In genomic region chr7:81567396-81567795, GRCm38 (mm10) we compare ENCODE assay signal across 14 mouse cellular contexts. TPM values are rescaled to one million over a fixed set of nuclear protein-coding genes. Genes with fewer than 3 reads are reported as not detected.
"Had no signal": no experiment of that assay in that cellular context is flagged by ENCODE, and none has a peak within 500 bp of the region (broad histone marks: within the 10 kb centered on the region; RNA-seq: fewer than 3 reads in every experiment).

No protein-coding gene starts in this region.

- H3K9me3 ChIP-seq: liver, embryonic 12.5 days; lung, embryonic 15.5 days; midbrain, embryonic 12.5 days; neural tube, embryonic 15.5 days had no signal

- H3K27me3 ChIP-seq: liver, embryonic 12.5 days; lung, embryonic 15.5 days; midbrain, embryonic 12.5 days; neural tube, embryonic 15.5 days had no signal

- H3K4me3 ChIP-seq: layer of hippocampus, adult 2 months; liver, embryonic 12.5 days; lung, embryonic 15.5 days; midbrain, embryonic 12.5 days; neural tube, embryonic 15.5 days had no signal

- H3K27ac ChIP-seq: layer of hippocampus, adult 2 months; liver, embryonic 12.5 days; lung, embryonic 15.5 days; midbrain, embryonic 12.5 days; neural tube, embryonic 15.5 days had no signal

- H3K4me2 ChIP-seq: liver, embryonic 12.5 days; lung, embryonic 15.5 days; midbrain, embryonic 12.5 days; neural tube, embryonic 15.5 days had no signal

- H3K9ac ChIP-seq: liver, embryonic 12.5 days; lung, embryonic 15.5 days; midbrain, embryonic 12.5 days; neural tube, embryonic 15.5 days had no signal

- H3K36me3 ChIP-seq: liver, embryonic 12.5 days; lung, embryonic 15.5 days; midbrain, embryonic 12.5 days; neural tube, embryonic 15.5 days had no signal

- ATAC-seq: liver, embryonic 12.5 days had no signal

- DNase-seq: kidney, postnatal 10 days; kidney, postnatal 4 days; left cerebral cortex, postnatal 4 days; lung, postnatal 14 days; right cerebral cortex, adult 18-20 months; right cerebral cortex, postnatal 25 days; thymus, adult 18-20 months; thymus, postnatal 14 days had no signal

RNA-seq across cellular contexts. Expression of gene Fsd2, which starts 0.7 kb away (rescaled TPM):
- total RNA-seq: megakaryocyte-erythroid progenitor cell, adult 5-6 weeks had no signal
